Mouse (Mus musculus) thymus, postnatal 25 days (tissue): ENCODE data around the gene Ap5m1.
"Not testable (repeated sequence)": the region's sequence is repeated elsewhere in the genome, so short reads cannot be mapped to it uniquely, and the experiment has no call there.

Experiments
- DNase-seq: peaks from one replicate; pipeline ENCODE4 v3.0.0; 2022

The Ap5m1 gene

DNA sequence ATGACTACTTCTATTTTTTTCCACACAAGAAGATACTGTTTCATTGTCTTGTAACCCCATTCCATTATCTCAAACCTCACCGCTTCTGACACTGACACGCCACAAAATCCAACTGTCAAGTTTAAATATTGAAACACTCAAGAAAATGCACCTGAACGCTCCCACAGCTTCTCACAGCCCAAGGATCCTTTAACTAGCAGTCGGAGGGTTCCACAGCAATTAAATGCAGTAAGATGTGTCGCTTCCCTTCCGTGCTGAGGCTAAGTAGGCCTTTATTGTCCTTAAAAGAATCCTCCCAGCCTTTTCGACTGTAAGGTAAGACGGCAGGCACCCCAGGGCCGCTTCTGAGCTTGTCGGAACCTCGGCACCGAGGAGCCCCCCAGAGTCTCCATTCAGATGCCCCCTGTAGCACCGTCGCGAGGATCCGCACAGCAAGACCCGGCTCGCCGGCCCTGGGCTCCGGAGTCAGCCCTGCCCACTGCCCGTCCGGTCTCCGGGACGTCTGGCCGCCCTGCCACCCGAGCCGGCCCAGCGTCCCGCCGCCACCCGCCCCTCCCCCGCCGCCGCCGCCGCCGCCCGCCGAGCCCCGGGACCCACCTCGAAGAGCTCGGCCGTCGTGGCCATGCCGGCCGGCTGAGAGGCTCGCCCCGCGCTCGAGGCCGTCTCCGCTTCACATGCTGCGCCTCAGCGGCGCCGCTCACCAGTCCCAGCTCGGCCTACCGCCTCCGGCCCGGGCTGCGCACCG lies at the start of gene Ap5m1:
TSS of gene Ap5m1 (plus strand) at position 569 of the 745 bp plus-strand sequence.
- no peak for DNase-seq

DNA sequence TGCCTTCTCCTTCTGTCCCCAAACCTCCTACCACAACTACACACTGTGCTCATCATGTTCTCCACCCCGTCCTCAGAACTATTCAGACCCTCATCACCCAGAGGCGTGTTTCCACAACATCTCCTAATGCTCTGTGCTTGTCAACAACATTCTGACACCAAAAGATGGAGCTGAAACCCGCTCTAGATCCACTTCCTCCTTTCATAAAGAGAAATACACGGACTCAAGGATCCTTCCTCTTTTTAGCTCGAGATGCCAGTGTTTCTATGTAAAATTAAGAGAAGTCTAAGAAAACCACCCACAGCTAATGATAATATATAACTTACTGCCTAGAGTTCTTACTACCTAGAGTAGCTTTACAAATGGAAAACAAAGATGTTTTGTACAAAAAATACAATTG lies 46.1 kb upstream of the Ap5m1 start:
- no peak for DNase-seq

- no peak for DNase-seq
Observed at GRCm38 (mm10) chr14:49027040-49027778, 38.7 kb upstream of the Ap5m1 start.

DNA sequence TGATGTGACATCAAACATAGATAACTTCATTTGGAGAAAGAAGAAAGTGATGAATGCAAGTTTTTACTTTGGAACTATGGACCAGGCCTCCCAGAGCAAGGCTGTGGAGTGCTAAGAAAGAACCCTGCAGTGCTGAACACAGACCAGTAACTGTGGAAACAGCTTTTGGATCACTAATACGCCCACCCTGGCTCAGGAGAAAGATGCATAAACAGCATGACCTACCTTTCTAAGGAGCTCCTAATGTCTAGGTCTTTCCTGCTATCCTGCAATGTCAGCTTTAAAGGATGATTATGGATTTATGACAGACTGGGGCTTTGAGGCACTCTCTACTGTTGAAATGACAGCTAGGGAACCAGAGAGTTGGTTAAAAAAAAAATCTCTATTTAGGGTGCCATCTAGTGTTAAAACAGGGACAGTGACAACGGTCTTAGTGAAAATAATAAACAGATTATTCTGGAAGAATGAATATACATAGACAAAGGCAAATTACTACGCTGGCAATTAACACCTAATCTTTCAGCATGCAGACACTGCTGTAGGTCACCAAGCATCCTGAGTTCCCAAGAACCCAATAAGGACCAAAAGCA lies 38.0 kb upstream of the Ap5m1 start:
- no peak for DNase-seq

- DNase-seq = no peak
Observed at GRCm38 (mm10) chr14:49028991-49029390, 36.9 kb upstream of the Ap5m1 start.

DNA sequence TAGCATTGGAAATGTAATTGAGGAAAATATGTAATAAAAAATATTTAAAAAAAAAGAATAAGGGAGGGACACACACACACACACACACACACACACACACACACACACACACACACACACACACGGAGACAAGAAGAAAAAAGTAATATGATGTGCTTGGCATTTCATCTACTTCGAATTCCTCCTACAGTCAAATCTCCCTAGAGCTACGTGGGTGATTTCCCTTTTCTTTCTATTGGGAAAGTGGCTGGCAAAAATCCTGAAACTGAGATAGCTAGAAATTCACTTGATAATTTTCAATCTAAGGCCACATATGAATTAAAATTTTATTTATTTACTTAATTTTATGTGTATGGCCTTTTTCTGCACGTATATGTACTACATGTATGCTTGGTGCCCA lies 20.3 kb upstream of the Ap5m1 start:
- DNase-seq = no peak

DNA sequence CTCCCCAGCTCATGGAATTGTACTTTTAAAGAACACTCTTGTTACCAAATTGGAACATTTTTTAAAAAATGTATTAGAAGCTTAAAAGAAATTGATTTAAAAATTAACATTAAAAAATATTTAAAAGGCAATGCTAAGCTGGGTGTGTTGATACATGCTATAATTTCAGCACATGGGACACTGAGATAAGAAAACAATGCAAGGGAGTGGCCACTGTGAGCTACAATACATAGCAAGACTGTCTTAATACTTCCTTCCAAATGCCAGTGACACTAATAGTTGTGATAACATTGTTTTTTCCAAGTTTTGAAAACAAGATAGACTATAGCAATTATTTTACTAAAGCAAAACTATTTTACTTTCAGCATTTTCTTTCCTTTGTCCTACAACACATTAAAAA lies 16.4 kb upstream of the Ap5m1 start:
- DNase-seq = no peak

DNA sequence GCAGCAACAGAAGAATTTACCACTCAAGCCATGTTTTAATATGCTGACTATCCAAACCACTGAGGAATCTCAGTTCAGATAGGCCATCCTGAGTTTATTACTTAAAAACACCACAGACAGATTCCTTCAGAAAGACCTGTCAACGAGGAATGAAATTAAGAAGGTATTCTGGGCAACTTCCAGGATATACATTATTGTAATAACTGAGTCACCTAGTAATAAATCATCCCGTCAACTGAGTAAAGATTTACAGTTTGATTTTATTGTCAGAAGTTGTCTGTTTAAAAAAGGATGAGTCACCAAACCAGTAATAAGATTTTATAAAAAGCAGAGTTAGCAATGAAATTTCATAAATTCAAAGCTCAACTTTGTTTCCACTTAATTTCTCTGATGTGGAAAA lies 2.1 kb upstream of the Ap5m1 start:
- no peak for DNase-seq

DNA sequence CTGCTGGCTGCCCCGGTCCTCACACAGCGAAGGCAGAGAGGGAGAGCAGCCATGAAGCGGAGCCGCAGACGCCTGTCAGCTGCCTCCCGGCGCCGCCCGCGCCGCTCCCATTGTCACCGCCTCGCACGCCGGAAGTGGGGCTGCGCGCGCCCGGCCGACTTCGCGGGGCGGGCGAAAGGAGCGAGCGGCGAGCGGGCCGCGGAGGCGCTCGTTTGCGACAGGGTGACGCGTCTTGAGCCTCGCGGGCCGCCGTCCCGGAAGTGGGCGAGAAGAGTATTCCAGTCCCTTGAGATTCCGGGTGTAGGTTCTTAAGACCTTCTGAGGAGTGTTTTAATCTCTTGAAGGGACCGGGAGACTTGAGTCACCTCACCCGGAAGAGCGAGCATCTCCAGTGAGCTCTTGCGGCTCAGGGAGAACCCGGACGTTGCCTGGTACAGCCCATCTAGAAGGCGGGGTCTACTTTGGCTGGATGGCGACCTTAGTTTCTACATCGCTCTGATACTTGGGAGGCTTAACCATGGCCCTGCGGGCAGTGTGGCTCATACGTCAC lies 452 bp downstream of the Ap5m1 start, which contains the start of gene Exoc5:
TSS of gene Exoc5 (minus strand) at position 380 of the 550 bp plus-strand sequence.
- peak; percentile 96 for DNase-seq

DNA sequence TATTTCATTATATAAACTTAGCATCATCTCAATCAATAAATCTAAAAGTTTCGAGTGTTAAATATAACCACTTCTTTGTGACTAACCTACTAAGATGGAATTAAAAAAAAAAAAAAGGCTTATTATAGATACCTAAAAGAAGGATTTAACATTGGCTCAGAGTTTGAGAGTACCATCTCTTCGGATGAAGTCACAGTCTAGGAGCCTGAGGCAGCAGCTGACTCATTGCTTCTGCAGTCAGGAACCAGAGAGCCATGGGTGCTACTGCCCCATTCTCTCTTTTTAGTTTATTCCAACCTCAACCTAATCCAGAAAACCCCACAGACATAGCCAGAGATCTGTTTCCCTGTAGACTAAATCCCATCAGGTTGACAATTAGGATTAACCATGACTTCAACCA lies 6.9 kb downstream of the Ap5m1 start:
- DNase-seq = no peak

GRCm38 (mm10) chr14:49073896-49074295 lies 8.0 kb downstream of the Ap5m1 start:
- no peak for DNase-seq

- DNase-seq = no peak
Observed at GRCm38 (mm10) chr14:49074361-49074760, 8.5 kb downstream of the Ap5m1 start.

DNA sequence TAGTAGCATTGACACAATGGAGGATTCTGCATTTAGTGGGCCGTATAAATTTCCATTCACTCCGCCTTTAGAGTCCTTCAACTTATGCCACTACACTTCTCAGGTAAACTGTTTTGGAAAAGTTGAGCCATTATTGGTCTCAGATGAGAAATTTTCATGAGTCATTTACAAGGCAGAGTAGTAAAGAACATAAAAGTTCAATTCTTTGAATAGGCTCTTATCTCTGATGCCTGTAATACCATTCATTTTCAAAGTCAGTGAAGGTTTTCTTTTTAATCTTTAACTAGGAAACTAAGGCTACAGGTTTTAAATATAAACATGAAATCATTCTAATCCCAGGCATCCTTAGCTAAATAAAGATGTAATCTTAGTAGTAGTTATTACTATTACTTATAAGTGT lies 12.9 kb downstream of the Ap5m1 start:
- no peak for DNase-seq

- no peak for DNase-seq
Observed at GRCm38 (mm10) chr14:49086522-49086921, 20.6 kb downstream of the Ap5m1 start.

DNA sequence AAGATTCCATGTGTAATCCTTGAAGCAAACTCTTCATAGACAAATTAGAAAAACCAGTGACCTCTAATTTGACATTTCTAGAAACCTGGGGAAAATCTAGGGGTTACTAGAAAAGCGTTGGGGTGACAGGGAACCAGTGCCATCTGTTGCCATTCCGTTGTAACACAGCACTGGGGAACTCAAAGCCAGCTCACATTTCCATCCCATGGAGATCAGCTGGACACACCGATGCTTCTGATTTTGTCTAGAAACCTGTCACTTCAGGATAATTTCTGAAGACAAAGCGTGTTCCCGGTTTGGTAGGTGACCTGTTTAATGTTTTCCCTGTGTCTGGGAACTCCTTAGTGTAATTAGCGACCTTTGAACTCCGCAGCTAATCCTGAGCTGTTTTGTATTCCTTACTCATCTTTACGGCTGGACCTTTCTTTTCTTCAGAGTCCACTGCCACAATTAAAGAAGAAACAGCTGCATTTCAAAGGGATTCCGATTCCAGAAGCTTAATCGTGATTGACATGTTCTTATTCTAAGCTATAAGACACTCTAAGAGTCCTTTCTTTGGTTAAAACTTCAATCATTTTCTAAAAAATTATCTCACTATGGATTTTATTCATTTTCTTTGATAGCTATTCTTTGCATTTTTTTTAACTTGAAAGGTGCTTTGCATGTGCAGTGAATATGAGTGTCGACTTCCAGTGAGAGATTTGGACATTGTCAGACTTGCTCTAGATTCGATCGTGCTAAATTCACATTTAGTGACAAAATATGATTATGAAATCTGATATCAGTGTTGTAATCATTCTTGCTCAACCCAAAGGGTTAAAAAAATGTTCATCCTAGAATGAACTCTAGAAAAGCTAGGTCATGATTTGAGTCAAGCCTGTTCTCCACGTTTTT lies 22.5 kb downstream of the Ap5m1 start:
- DNase-seq = no peak

DNA sequence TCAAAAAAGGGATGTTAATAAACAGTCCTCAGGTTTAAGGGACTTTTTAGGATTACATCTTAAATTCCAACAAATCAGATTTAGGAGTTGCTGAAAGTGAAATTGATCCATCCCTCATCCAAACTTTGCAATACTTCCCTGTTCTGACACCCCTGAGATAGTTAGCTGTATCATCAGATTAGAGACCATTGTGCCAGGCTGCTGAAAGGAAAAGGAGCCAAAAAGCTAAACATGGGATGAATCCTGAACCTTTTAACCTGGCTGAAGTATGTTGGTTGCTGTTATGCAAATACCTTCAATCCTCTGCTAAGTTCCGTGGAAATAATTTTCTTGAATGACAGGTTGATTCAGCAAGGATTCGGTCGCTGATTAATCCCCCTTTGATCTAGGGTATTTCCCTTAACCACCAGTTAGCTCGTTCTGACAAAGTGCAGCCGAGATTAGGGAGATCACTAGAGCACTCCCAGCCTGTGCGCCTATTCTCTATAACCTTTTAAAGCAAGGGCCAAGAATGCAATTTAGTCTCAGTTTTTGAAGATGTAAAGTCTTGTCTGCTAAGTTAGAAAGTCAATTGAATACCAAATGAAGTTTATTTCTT lies 23.7 kb downstream of the Ap5m1 start:
- DNase-seq = no peak

GRCm38 (mm10) chr14:49090102-49090501 lies 24.2 kb downstream of the Ap5m1 start:
- DNase-seq = no peak

GRCm38 (mm10) chr14:49091277-49091676 lies 25.4 kb downstream of the Ap5m1 start:
- no peak for DNase-seq

DNA sequence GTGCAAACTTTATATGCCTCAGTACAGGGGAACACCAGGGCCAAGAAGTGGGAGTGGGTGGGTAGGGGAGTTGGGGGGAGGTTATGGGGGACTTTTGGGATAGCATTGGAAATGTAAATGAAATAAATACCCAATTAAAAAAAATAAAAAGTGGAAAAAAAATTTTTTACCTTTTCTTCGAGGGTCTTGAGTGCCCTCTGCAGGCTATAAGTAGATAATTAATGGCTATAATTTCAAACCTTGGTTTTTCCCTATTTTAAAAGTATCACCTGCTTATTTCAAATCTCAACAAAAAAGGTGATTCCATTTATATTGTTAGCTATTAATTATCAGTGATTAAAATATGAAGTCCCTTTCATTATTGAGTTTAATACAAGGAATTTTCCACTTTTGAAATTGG lies 25.9 kb downstream of the Ap5m1 start:
- not testable (repeated sequence) for DNase-seq

DNA sequence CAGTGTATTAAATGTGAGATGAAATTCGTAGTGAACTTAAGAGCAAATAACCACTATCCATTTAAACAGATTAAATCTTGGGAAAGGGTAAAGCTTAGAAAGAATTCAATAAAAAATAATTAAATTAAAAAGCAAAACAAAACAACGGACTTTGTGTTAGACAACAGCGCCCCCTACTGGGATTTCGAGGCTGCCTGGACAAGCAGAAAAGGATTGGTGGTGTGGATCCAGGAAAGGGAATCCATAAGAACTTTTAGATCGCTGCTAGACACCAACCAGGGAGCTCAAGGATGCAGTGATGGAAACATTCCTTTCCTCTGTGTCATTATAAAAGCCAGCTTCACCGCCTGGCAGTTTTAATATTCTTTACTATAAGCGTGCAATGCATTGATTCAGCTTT lies 52.5 kb downstream of the Ap5m1 start:
- DNase-seq = peak; percentile 63

DNA sequence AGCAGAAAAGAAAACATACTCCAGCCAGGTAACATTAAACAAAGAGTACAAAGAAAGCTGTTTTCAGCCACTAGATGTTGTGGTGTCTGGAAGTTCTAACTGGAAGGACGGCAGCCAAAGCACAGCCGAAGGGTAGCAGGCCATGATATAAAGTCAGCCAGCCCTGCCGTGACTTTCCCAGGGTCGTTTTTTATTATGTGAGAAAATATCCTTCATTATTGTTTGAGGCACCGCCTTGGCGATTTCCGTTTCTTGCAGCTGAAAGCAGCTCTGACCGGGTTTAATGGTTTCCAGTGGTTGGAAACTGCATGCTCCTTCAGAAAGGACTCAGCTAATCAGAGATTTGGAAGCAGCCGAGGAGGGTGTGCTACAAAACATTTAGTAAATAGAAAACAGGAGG lies 55.8 kb downstream of the Ap5m1 start:
- DNase-seq = no peak

DNA sequence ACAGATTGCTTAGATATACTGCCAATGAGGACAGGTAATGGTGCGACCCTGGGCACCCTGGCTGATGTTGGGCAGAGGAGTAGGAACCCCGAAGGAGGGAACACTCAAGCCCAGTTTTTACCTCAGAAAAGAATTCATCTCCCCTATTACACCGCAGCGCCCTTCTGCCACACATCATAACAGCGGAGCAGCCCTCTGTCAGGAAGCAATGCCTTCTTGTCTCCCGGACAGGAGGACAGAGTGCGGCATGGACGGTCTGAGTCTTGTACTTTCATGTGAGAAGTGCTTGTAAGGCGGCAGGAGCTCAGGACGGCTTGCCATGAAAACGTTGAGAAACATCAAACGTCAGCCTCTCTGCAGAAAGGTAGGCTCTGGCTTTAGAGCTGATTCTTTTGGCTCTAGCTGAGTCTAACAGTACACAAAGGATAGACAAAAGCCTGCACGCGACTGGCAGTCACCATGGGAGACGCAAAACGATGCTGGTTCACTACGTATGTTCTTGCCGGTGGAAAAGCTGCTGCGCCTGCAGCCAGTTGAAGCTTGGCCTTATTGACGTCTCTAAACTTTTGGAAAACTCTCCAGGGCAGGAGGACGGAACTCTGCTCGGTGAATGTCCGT lies 61.4 kb downstream of the Ap5m1 start:
- no peak for DNase-seq
